Mouse (Mus musculus) heart, adult 10 weeks (tissue): ENCODE data around the gene Fis1. TPM values are rescaled to one million over a fixed set of nuclear protein-coding genes. Genes with fewer than 3 reads are reported as not detected.

Experiments used
- polyA plus RNA-seq: library from polyadenylated mRNA; stranded (reverse); fragments of 350-450 nt; fragmentation: Illumina TruSeq; extraction: RNeasy Lipid Tissue Mini Kit (QIAGEN cat#74804); gene quantifications from one replicate; pipeline ENCODE4 v1.2.3, GENCODE M21; 2014; ENCODE audit warnings: low read depth, low replicate concordance

Fis1 gene
- polyA plus RNA-seq = 165 TPM

GRCm38 (mm10) chr5:136953015-136953414 lies at the start of gene Fis1:
Gene Fis1 (plus strand): TSS chr5:136953275.

DNA sequence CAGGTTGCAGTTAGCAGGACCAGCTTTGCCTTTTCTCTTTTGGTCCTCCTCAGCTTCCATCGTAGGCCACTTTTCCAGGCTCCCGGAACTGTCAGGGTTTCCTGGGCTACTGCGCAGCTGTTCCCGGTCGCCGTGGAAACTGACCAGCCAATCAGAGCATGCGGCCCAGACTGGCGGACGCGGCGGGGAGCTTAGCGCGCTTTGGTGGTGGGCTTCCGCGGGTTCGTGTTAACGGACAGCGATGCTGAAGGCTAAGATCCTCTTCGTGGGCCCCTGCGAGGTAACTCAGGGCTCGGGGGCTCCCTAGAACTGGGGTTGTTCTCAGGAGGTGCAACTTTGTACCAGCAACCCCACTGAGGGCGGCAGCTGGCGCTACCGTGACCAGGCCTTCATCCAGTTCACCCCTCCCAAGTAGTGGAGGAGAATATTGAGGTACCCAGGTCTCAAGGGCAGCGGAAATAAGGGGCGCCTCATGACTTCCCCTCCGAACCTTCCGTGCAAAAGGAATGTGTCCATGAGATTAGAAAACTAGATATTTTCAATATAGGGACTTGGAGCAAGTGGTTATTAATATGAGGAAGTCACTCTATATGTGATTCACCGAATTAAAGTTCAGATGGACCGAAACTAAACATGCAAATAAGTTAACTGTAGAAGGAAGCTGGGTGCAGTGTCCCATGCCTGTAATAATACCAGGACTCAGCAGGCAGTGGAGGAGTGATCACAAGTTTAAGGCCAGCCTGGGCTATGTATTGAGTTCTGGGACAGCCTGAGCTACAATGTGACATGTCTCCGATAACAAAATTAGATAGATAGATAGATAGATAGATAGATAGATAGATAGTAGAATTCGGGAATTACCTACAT lies 44.9 kb upstream of the Fis1 start, which contains the start of gene Ift22:
TSS of gene Ift22 (plus strand) at position 160 of the 867 bp plus-strand sequence.

DNA sequence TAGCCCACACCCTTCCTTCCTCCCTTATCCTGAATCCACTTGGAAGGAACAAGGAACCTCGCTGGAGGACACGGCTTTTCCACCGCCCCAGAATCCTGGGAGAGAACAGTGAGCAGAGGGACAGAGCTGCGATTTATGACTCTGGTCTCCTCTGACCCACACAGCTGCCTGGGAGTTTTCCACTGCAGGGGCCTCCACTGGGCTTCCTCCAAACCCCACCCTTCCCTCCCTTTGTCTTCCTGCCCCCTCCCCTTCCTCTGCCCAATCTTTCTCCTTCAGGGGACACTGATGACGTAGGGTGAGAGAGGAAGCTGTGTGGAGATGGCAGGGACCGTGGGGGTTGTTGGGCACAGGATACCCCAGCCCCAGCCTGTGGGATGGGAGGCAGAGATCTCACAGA lies 13.3 kb downstream of the Fis1 start, which contains the start of gene Cldn15:
TSS of gene Cldn15 (plus strand) at position 286 of the 400 bp plus-strand sequence.

GRCm38 (mm10) chr5:136986695-136987137 lies 33.6 kb downstream of the Fis1 start, which contains the start of gene Plod3:
Gene Plod3 (plus strand): TSS chr5:136987019.

DNA sequence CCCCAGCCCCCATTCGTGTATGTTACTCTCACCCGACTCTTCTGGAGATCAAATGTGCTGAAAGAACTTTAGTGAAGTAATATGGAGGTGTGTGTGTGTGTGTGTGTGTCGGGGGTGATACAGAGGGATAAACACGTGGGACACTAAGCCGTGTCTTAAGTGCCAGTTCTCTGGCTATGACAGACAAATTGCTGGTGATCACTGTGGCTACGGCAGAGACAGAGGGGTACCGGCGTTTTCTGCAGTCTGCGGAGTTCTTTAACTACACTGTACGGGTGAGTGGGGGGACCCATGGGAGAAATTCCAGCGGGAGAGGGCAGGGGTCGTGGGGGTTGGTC lies 34.8 kb downstream of the Fis1 start, which contains the start of gene Znhit1:
TSS of gene Znhit1 (minus strand) at position 88 of the 338 bp plus-strand sequence.

Other genes with a start within 250 kb of the Fis1 start
- gene Col26a1, start 70.1 kb upstream of the Fis1 start, polyA plus RNA-seq = 0.21 TPM
- 9.9 TPM for gene Ift22, start 45.1 kb upstream of the Fis1 start, polyA plus RNA-seq
- 11.8 TPM for gene Cldn15, start 13.3 kb downstream of the Fis1 start, polyA plus RNA-seq
- gene Plod3, start 33.7 kb downstream of the Fis1 start, polyA plus RNA-seq = 26.7 TPM
- 75.9 TPM for gene Znhit1, start 34.7 kb downstream of the Fis1 start, polyA plus RNA-seq
- not detected for gene Vgf, start 73.1 kb downstream of the Fis1 start, polyA plus RNA-seq
- 49.5 TPM for gene Ap1s1, start 92.9 kb downstream of the Fis1 start, polyA plus RNA-seq
- gene Serpine1, start 119.0 kb downstream of the Fis1 start, polyA plus RNA-seq = 15.7 TPM
- gene Trim56, start 162.9 kb downstream of the Fis1 start, polyA plus RNA-seq = 12.1 TPM
- gene Muc3, start 196.0 kb downstream of the Fis1 start, polyA plus RNA-seq = not detected